Mouse (Mus musculus) brown adipose tissue, adult 24 weeks (tissue): ENCODE data around the gene Tcf12. TPM values are rescaled to one million over a fixed set of nuclear protein-coding genes. Genes with fewer than 3 reads are reported as not detected.
A peak's percentile ranks its signal among the peaks of the same experiment; 100 is the strongest.

Experiments
- H3K27ac ChIP-seq: fragments of 200-500 bp; replicated peaks from 2 replicates; pipeline ENCODE4 v1.5.1; 2012; ENCODE audit warnings: low read depth, mild to moderate bottlenecking, low read length
- H3K4me1 ChIP-seq: fragments of 200-500 bp; 2 replicates; pipeline ENCODE4 v1.6.1; 2012; ENCODE audit warnings: low read length, mixed read lengths; ENCODE audit not compliant: control insufficient read depth, insufficient read depth, insufficient read length
- H3K4me3 ChIP-seq: fragments of 200-500 bp; 2 replicates; pipeline ENCODE4 v1.5.1; 2012; ENCODE audit warnings: low read depth, mild to moderate bottlenecking, low read length, moderate library complexity; ENCODE audit not compliant: insufficient read depth
- polyA plus RNA-seq: library from polyadenylated mRNA; stranded (reverse); fragments of >200 nt; gene quantifications from 2 replicates; pipeline ENCODE4 v1.2.4, GENCODE M21; 2012; ENCODE audit not compliant: missing spikeins, insufficient read depth, insufficient read length

Tcf12 gene
- polyA plus RNA-seq: 27.0 and 32.8 TPM in 2 replicates

- peak within 1 kb of the TSS; percentile 92 for H3K27ac ChIP-seq
- H3K4me1 ChIP-seq: peaks cover 2% of the 10 kb centered on the region; the same call in 1 of the 2 replicates
- H3K4me3 ChIP-seq: peak within 1 kb of the TSS; percentile 97
Observed at GRCm38 (mm10) chr9:72111622-72112550, at the start of gene Tcf12. Gene Tcf12 (minus strand): TSS chr9:72111871.

GRCm38 (mm10) chr9:72158392-72158791 is 46.7 kb upstream of the Tcf12 start:
- Histone ChIP-seq H3K27ac (no peak overlapping the region), H3K4me1 (no peaks in the 10 kb centered on the region), H3K4me3 (no peak overlapping the region)

- no peaks in the 10 kb centered on the region for H3K4me1 ChIP-seq
- no peak overlapping the region; the same call in 1 of the 2 replicates for H3K27ac ChIP-seq
- no peak overlapping the region for H3K4me3 ChIP-seq
Observed at GRCm38 (mm10) chr9:72157091-72157490, 45.4 kb upstream of the Tcf12 start.

GRCm38 (mm10) chr9:72155250-72156138 is 43.8 kb upstream of the Tcf12 start:
- Histone ChIP-seq H3K27ac (no peak overlapping the region), H3K4me1 (no peaks in the 10 kb centered on the region), H3K4me3 (peak overlapping the region; percentile 32)

GRCm38 (mm10) chr9:72144148-72144547 is 32.5 kb upstream of the Tcf12 start:
- no peak overlapping the region for H3K27ac ChIP-seq
- no peak overlapping the region for H3K4me3 ChIP-seq
- H3K4me1 ChIP-seq: no peaks in the 10 kb centered on the region

- Histone ChIP-seq H3K27ac (no peak overlapping the region), H3K4me1 (no peaks in the 10 kb centered on the region; the same call in 1 of the 2 replicates), H3K4me3 (no peak overlapping the region)
Observed at GRCm38 (mm10) chr9:72137899-72138298, 26.2 kb upstream of the Tcf12 start.

- Histone ChIP-seq H3K27ac (peak overlapping the region; percentile 76), H3K4me1 (no peaks in the 10 kb centered on the region; the same call in 1 of the 2 replicates), H3K4me3 (peak overlapping the region; percentile 78)
Observed at GRCm38 (mm10) chr9:72133772-72134245, 22.1 kb upstream of the Tcf12 start.

GRCm38 (mm10) chr9:72133089-72133771 is 21.6 kb upstream of the Tcf12 start:
- Histone ChIP-seq H3K4me1 (no peaks in the 10 kb centered on the region; the same call in 1 of the 2 replicates), H3K27ac (peak overlapping the region; percentile 76), H3K4me3 (peak overlapping the region; percentile 78)

GRCm38 (mm10) chr9:72132728-72133088 is 21.0 kb upstream of the Tcf12 start:
- Histone ChIP-seq H3K4me1 (no peaks in the 10 kb centered on the region; the same call in 1 of the 2 replicates), H3K27ac (peak overlapping the region; percentile 76), H3K4me3 (peak overlapping the region; percentile 78)

GRCm38 (mm10) chr9:72129884-72130283 is 18.2 kb upstream of the Tcf12 start:
- no peak overlapping the region for H3K4me3 ChIP-seq
- no peak overlapping the region for H3K27ac ChIP-seq
- H3K4me1 ChIP-seq: no peaks in the 10 kb centered on the region; the same call in 1 of the 2 replicates

- no peaks in the 10 kb centered on the region for H3K4me1 ChIP-seq
- no peak overlapping the region for H3K27ac ChIP-seq
- H3K4me3 ChIP-seq: no peak overlapping the region
Observed at GRCm38 (mm10) chr9:72125442-72125841, 13.8 kb upstream of the Tcf12 start.

- Histone ChIP-seq H3K27ac (no peak overlapping the region), H3K4me3 (no peak overlapping the region), H3K4me1 (no peaks in the 10 kb centered on the region)
Observed at GRCm38 (mm10) chr9:72118490-72118889, 6.8 kb upstream of the Tcf12 start.

GRCm38 (mm10) chr9:72111004-72111621 is 558 bp downstream of the Tcf12 start:
- peak overlapping the region; percentile 92 for H3K27ac ChIP-seq

GRCm38 (mm10) chr9:72110627-72111003 is 1.1 kb downstream of the Tcf12 start:
- Histone ChIP-seq H3K4me3 (peak overlapping the region; percentile 97), H3K27ac (peak overlapping the region; percentile 92), H3K4me1 (peaks cover 2% of the 10 kb centered on the region; the same call in 1 of the 2 replicates)

More at GRCm38 (mm10) chr9:72111004-72111621, 558 bp downstream of the Tcf12 start:
- peaks cover 2% of the 10 kb centered on the region; the same call in 1 of the 2 replicates for H3K4me1 ChIP-seq
- peak overlapping the region; percentile 97 for H3K4me3 ChIP-seq
